Mouse (Mus musculus): ENCODE measurements around the gene 7530416G11Rik. TPM values are rescaled to one million over a fixed set of nuclear protein-coding genes. Genes with fewer than 3 reads are reported as not detected.

7530416G11Rik gene
- polyA plus RNA-seq, 1 experiment from 2014 or later = not detected

DNA sequence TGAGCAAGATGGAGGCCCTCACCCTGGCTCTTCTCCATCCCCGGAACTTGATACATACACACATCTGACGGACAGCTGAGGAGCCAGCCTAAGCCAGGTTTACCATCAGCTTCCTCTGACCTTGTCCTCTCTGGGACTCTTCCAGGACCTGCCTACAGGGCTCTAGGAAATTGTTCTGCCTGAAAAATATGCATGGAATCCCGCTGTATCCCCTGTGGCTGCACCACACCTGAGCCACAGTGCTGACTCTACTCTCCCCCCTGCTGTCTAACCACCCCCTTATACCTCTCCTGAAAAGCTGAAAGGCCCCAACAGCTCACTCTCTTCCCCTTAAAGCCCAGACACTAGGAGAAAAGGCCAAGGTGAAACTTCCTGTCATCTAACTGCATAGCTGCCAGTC is 26.9 kb upstream of the 7530416G11Rik start:
- peaks cover 3% of the 10 kb centered on the region for H3K27me3 ChIP-seq (ENCODE audit: control insufficient read depth, insufficient read depth, low read length)
- no peaks in the 10 kb centered on the region for H3K4me1 ChIP-seq (ENCODE audit: control insufficient read depth, insufficient read depth, low read length)
- no peaks in the 10 kb centered on the region for H3K9me3 ChIP-seq (replicated peaks; ENCODE audit: control insufficient read depth, low read length)
- H3K4me3 ChIP-seq (ENCODE audit: low read depth, low read length) = no peak overlapping the region
- H3K4me2 ChIP-seq (ENCODE audit: low read depth, low read length) = no peak overlapping the region
- no peak for ATAC-seq (replicated peaks; ENCODE audit: insufficient number of reproducible peaks, low FRiP score, low TSS enrichment, low read depth)
- H3K36me3 ChIP-seq (replicated peaks; ENCODE audit: control insufficient read depth, insufficient read depth, low read depth, low read length) = no peaks in the 10 kb centered on the region
- no peak for DNase-seq (ENCODE audit: low spot score)
- 42% methylated on average over 3 of the region's 3 CpGs for WGBS
- no peak overlapping the region for H3K9ac ChIP-seq (replicated peaks; ENCODE audit: low read length)
- no peak overlapping the region for H3K27ac ChIP-seq (replicated peaks; ENCODE audit: low read depth, low read length)

DNA sequence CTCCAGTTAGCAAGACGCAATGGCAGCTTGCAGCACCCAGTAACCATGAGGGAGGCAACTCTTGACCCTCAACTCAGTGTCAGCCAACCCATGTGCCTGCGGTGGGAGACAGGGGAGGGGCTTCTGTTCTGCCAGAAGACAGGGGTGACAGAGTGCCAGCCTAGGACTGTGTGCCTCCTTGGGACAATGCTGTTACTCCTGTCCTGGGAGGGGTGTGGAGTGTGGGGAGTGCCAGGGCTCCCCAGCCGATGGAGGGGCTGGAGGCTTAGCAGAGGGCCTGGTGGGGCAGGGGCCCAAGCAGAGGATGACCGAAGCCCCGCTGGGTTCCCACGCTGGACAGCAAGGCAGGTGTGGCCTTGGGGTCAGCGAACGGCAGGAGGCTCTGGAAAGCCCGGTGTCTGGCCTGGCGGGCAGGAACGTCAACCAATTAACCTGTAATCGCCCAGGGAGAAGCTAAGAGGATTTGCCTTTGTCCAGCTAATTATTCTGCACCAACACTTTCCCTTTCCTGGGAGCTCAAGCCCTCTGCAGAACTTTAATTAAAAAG is 21.4 kb upstream of the 7530416G11Rik start:
- H3K9me3 ChIP-seq (replicated peaks; ENCODE audit: control insufficient read depth, low read length) = no peaks in the 10 kb centered on the region
- DNase-seq (ENCODE audit: low spot score) (no peak), ATAC-seq (replicated peaks; ENCODE audit: insufficient number of reproducible peaks, low FRiP score, low TSS enrichment, low read depth) (no peak; the same call in 1 of the 2 replicates)
- no peak overlapping the region for H3K27ac ChIP-seq (replicated peaks; ENCODE audit: low read depth, low read length)
- peaks cover 4% of the 10 kb centered on the region for H3K4me1 ChIP-seq (ENCODE audit: control insufficient read depth, insufficient read depth, low read length)
- WGBS = 13% methylated on average over 12 of the region's 12 CpGs
- no peak overlapping the region for H3K4me3 ChIP-seq (ENCODE audit: low read depth, low read length)
- no peak overlapping the region for H3K4me2 ChIP-seq (ENCODE audit: low read depth, low read length)
- peaks cover 3% of the 10 kb centered on the region for H3K27me3 ChIP-seq (ENCODE audit: control insufficient read depth, insufficient read depth, low read length)
- H3K36me3 ChIP-seq (replicated peaks; ENCODE audit: control insufficient read depth, insufficient read depth, low read depth, low read length) = no peaks in the 10 kb centered on the region
- H3K9ac ChIP-seq (replicated peaks; ENCODE audit: low read length) = no peak overlapping the region

DNA sequence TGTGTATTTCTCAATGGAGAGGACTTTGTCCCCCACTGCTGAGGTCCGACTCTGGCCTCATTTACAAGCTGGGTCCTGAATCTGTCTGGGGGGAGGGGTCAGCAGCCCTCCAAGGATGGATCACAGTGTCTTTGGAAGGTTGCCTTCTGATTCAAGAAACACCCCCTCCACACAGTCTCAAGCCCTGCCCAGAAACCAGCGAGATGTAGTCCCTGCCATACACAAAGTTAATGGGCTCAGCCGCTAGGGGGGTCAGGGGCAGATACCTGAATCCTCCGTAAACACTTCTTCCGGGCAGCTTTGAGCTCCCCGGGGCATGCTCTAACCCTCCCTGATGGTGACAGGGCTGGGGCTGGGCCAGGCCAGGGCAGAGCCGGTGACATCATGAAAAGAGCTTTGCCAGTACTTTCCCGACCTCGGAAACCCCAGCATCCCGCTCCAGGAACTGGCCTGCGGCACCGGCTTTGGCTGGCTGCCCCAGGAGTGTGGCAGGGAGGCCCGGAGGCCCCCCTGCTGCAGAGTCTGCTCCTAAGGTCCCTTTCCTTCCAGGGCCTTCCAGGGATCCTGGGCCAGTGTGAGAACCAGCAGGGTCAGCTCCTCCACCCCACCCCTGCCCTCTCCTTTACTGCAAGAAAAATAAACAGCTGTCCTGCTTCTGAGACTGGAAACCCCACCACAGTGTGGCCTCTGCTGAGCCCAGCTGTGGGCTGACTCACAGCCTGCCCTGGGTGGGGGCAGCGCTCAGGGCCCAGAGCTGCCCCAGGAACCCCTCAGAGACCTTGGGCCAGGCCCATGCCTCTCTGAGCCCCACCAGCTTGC is 20.4 kb upstream of the 7530416G11Rik start:
- Histone ChIP-seq H3K27me3 (ENCODE audit: control insufficient read depth, insufficient read depth, low read length) (peaks cover 3% of the 10 kb centered on the region), H3K27ac (replicated peaks; ENCODE audit: low read depth, low read length) (no peak overlapping the region), H3K4me1 (ENCODE audit: control insufficient read depth, insufficient read depth, low read length) (peaks cover 4% of the 10 kb centered on the region), H3K4me2 (ENCODE audit: low read depth, low read length) (0 out of 2 replicates have a peak overlapping the region, but pooled peaks have one; percentile 5), H3K36me3 (replicated peaks; ENCODE audit: control insufficient read depth, insufficient read depth, low read depth, low read length) (no peaks in the 10 kb centered on the region), H3K9me3 (replicated peaks; ENCODE audit: control insufficient read depth, low read length) (no peaks in the 10 kb centered on the region), H3K4me3 (ENCODE audit: low read depth, low read length) (no peak overlapping the region), H3K9ac (replicated peaks; ENCODE audit: low read length) (no peak overlapping the region)
- 5% methylated on average over 14 of the region's 14 CpGs for WGBS
- DNase-seq (ENCODE audit: low spot score) (peak; percentile 52), ATAC-seq (replicated peaks; ENCODE audit: insufficient number of reproducible peaks, low FRiP score, low TSS enrichment, low read depth) (0 out of 2 replicates have a peak, but pooled peaks have one; percentile 45)

DNA sequence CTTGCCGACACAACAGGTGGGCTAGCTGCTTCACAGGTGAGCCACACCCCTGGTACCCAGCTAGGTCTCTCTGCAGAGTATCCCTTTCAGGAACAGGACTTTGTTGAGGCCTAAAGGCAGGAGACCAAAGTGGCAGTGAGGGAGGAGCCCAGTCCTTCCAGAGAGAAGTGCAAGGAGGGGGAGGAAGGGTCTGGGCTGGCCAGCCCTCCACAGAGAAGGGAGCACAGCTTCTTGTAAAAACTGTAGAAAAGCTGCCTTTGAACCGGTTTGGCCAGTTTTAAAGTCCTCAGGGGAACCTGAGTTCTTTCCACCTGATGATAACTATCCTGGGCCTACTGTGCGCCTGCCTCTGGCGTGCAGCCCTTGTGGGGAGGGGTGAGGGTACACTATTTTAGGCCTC is 16.4 kb upstream of the 7530416G11Rik start:
- no peak; the same call in 1 of the 2 replicates for ATAC-seq (replicated peaks; ENCODE audit: insufficient number of reproducible peaks, low FRiP score, low TSS enrichment, low read depth)
- no peak overlapping the region for H3K9ac ChIP-seq (replicated peaks; ENCODE audit: low read length)
- H3K27me3 ChIP-seq (ENCODE audit: control insufficient read depth, insufficient read depth, low read length) = no peaks in the 10 kb centered on the region
- 51% methylated on average over 4 of the region's 4 CpGs for WGBS
- peak; percentile 59 for DNase-seq (ENCODE audit: low spot score)
- no peaks in the 10 kb centered on the region for H3K9me3 ChIP-seq (replicated peaks; ENCODE audit: control insufficient read depth, low read length)
- H3K4me1 ChIP-seq (ENCODE audit: control insufficient read depth, insufficient read depth, low read length) = peaks cover 4% of the 10 kb centered on the region
- no peaks in the 10 kb centered on the region for H3K36me3 ChIP-seq (replicated peaks; ENCODE audit: control insufficient read depth, insufficient read depth, low read depth, low read length)
- no peak overlapping the region for H3K27ac ChIP-seq (replicated peaks; ENCODE audit: low read depth, low read length)
- H3K4me2 ChIP-seq (ENCODE audit: low read depth, low read length) = no peak overlapping the region
- no peak overlapping the region for H3K4me3 ChIP-seq (ENCODE audit: low read depth, low read length)

DNA sequence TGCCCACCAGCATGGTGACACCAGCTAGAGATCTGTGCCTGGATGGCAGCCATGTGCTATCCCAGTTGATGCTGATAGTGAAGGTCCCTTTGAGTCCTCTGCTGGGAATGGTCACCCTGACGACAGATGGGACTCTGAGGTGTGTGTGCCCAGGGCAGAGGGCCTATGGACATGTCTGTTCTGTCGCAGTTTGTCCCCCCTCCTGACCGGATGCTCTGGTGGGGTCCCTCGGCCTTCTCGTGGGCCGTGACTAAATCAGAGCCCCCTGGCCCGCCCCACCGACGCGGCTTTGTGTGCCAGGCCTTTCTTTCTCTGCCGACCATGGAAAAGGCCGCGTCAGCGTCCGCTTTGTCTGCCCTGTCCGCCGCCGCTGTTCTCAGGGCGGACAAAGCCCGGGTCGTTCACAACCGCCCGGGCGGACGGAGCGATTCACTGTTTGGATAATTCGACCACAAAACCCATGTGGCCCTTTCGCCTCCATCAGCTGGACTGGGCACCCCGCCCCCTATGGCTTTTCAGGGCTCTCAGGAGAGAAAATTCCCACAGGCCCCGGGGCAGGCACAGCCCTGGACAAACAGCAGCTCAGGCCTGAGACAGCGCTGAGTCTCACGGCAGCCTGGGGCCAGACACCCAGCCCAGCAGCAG is 4.5 kb upstream of the 7530416G11Rik start:
- H3K27ac ChIP-seq (replicated peaks; ENCODE audit: low read depth, low read length) = peak overlapping the region; percentile 28; the same call in 1 of the 2 replicates
- WGBS = 72% methylated on average over 32 of the region's 32 CpGs
- H3K4me1 ChIP-seq (ENCODE audit: control insufficient read depth, insufficient read depth, low read length) = no peaks in the 10 kb centered on the region
- H3K4me2 ChIP-seq (ENCODE audit: low read depth, low read length) = no peak overlapping the region
- H3K27me3 ChIP-seq (ENCODE audit: control insufficient read depth, insufficient read depth, low read length) = no peaks in the 10 kb centered on the region
- H3K36me3 ChIP-seq (replicated peaks; ENCODE audit: control insufficient read depth, insufficient read depth, low read depth, low read length) = no peaks in the 10 kb centered on the region
- H3K9ac ChIP-seq (replicated peaks; ENCODE audit: low read length) = peak overlapping the region; percentile 32; the same call in 1 of the 2 replicates
- no peaks in the 10 kb centered on the region for H3K9me3 ChIP-seq (replicated peaks; ENCODE audit: control insufficient read depth, low read length)
- ATAC-seq (replicated peaks; ENCODE audit: insufficient number of reproducible peaks, low FRiP score, low TSS enrichment, low read depth) (peak; percentile 36), DNase-seq (ENCODE audit: low spot score) (no peak)
- no peak overlapping the region for H3K4me3 ChIP-seq (ENCODE audit: low read depth, low read length)

DNA sequence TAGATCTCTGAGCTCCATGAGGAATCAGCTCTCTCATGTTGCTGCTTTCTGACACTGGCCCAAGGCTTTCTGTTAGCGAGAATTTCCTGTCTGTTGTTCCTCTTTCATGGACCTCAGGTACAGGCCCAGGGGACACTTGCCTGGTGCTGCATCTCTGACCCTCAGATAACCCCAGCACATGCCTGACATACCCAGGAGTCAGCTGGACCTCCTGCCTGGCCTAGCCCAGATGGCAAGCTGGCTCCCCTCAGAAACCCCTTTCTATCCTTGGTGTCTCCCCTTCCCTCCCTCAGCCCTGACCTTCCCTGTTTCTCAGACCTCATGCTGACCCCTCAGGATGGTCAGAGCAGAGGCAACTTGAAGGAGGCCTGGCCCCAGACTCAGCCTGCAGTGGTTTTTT is 3.7 kb upstream of the 7530416G11Rik start:
- Histone ChIP-seq H3K36me3 (replicated peaks; ENCODE audit: control insufficient read depth, insufficient read depth, low read depth, low read length) (no peaks in the 10 kb centered on the region), H3K4me3 (ENCODE audit: low read depth, low read length) (no peak overlapping the region), H3K4me2 (ENCODE audit: low read depth, low read length) (no peak overlapping the region), H3K27ac (replicated peaks; ENCODE audit: low read depth, low read length) (no peak overlapping the region), H3K4me1 (ENCODE audit: control insufficient read depth, insufficient read depth, low read length) (no peaks in the 10 kb centered on the region), H3K9ac (replicated peaks; ENCODE audit: low read length) (no peak overlapping the region), H3K9me3 (replicated peaks; ENCODE audit: control insufficient read depth, low read length) (no peaks in the 10 kb centered on the region), H3K27me3 (ENCODE audit: control insufficient read depth, insufficient read depth, low read length) (no peaks in the 10 kb centered on the region)
- WGBS = 61% methylated on average over 1 of the region's 1 CpGs
- no peak for ATAC-seq (replicated peaks; ENCODE audit: insufficient number of reproducible peaks, low FRiP score, low TSS enrichment, low read depth)
- no peak for DNase-seq (ENCODE audit: low spot score)

GRCm38 (mm10) chr15:85505118-85505925 is 2.3 kb upstream of the 7530416G11Rik start:
- Histone ChIP-seq H3K27me3 (ENCODE audit: control insufficient read depth, insufficient read depth, low read length) (no peaks in the 10 kb centered on the region), H3K4me1 (ENCODE audit: control insufficient read depth, insufficient read depth, low read length) (no peaks in the 10 kb centered on the region), H3K9ac (replicated peaks; ENCODE audit: low read length) (no peak overlapping the region), H3K27ac (replicated peaks; ENCODE audit: low read depth, low read length) (no peak overlapping the region), H3K4me3 (ENCODE audit: low read depth, low read length) (no peak overlapping the region), H3K4me2 (ENCODE audit: low read depth, low read length) (no peak overlapping the region), H3K36me3 (replicated peaks; ENCODE audit: control insufficient read depth, insufficient read depth, low read depth, low read length) (no peaks in the 10 kb centered on the region), H3K9me3 (replicated peaks; ENCODE audit: control insufficient read depth, low read length) (no peaks in the 10 kb centered on the region)
- ATAC-seq (replicated peaks; ENCODE audit: insufficient number of reproducible peaks, low FRiP score, low TSS enrichment, low read depth) (0 out of 2 replicates have a peak, but pooled peaks have one; percentile 29), DNase-seq (ENCODE audit: low spot score) (peak; percentile 26)
- WGBS = 54% methylated on average over 14 of the region's 14 CpGs
